Mouse (Mus musculus) G1E-ER4 (cell line): ENCODE data around the gene Slc15a1. TPM values are rescaled to one million over a fixed set of nuclear protein-coding genes. Genes with fewer than 3 reads are reported as not detected.
A peak's percentile ranks its signal among the peaks of the same experiment; 100 is the strongest.

Experiments used
- GATA1 ChIP-seq: IDR thresholded peaks from one replicate; pipeline ENCODE4 v1.8.0; 2012; ENCODE audit warnings: low read length, inconsistent platforms
- polyA plus RNA-seq: library from polyadenylated mRNA; stranded (reverse); fragments of >175 nt; gene quantifications from 2 replicates; pipeline ENCODE4 v1.2.3, GENCODE M21; 2012

Slc15a1 gene
- polyA plus RNA-seq, 1 experiment, result not detected

- TF ChIP-seq GATA1, result no peak
Observed at GRCm38 (mm10) chr14:121466501-121466900, 38.6 kb downstream of the Slc15a1 start.

- no peak for TF ChIP-seq GATA1
Observed at GRCm38 (mm10) chr14:121464318-121464717, 40.7 kb downstream of the Slc15a1 start.

- TF ChIP-seq GATA1, result no peak
Observed at GRCm38 (mm10) chr14:121462756-121463155, 42.3 kb downstream of the Slc15a1 start.

- no peak for TF ChIP-seq GATA1
Observed at GRCm38 (mm10) chr14:121460966-121461365, 44.1 kb downstream of the Slc15a1 start.

GRCm38 (mm10) chr14:121458521-121458920 is 46.5 kb downstream of the Slc15a1 start:
- no peak for TF ChIP-seq GATA1

GRCm38 (mm10) chr14:121457536-121457935 is 47.5 kb downstream of the Slc15a1 start:
- TF ChIP-seq GATA1, result no peak

GRCm38 (mm10) chr14:121456416-121457285 is 48.4 kb downstream of the Slc15a1 start:
- TF ChIP-seq GATA1, result no peak

- TF ChIP-seq GATA1, result no peak
Observed at GRCm38 (mm10) chr14:121455976-121456375, 49.1 kb downstream of the Slc15a1 start.

GRCm38 (mm10) chr14:121455527-121455926 is 49.5 kb downstream of the Slc15a1 start:
- no peak for TF ChIP-seq GATA1

GRCm38 (mm10) chr14:121453130-121453529 is 51.9 kb downstream of the Slc15a1 start:
- no peak for TF ChIP-seq GATA1

- no peak for TF ChIP-seq GATA1
Observed at GRCm38 (mm10) chr14:121452227-121452626, 52.8 kb downstream of the Slc15a1 start.

- no peak for TF ChIP-seq GATA1
Observed at GRCm38 (mm10) chr14:121451424-121452029, 53.5 kb downstream of the Slc15a1 start.

- TF ChIP-seq GATA1, result no peak
Observed at GRCm38 (mm10) chr14:121450504-121451423, 54.3 kb downstream of the Slc15a1 start.

GRCm38 (mm10) chr14:121446951-121447350 is 58.1 kb downstream of the Slc15a1 start:
- peak; percentile 13 for TF ChIP-seq GATA1

- TF ChIP-seq GATA1, result no peak
Observed at GRCm38 (mm10) chr14:121445194-121445593, 59.9 kb downstream of the Slc15a1 start.

GRCm38 (mm10) chr14:121440807-121441206 is 64.2 kb downstream of the Slc15a1 start:
- no peak for TF ChIP-seq GATA1
